Mouse (Mus musculus) heart, adult 2 months (tissue): ENCODE data around the gene Dxo. TPM values are rescaled to one million over a fixed set of nuclear protein-coding genes. Genes with fewer than 3 reads are reported as not detected.

Source experiments
- DNase-seq, 2 experiments: peaks; one replicate each; pipeline ENCODE4 v3.0.0; 2021
- H3K27ac ChIP-seq: fragments of 200-600 bp; 2 replicates; pipeline ENCODE4 v1.8.1; 2022
- H3K27me3 ChIP-seq: fragments of 200-500 bp; 2 replicates; pipeline ENCODE4 v1.6.1; 2012; ENCODE audit warnings: mild to moderate bottlenecking, low read length, inconsistent platforms, mixed read lengths; ENCODE audit not compliant: control insufficient read depth, insufficient read depth
- H3K36me3 ChIP-seq: fragments of 200-500 bp; 2 replicates; pipeline ENCODE4 v1.6.1; 2012; ENCODE audit warnings: low read length, inconsistent platforms; ENCODE audit not compliant: control insufficient read depth, insufficient read depth
- H3K4me1 ChIP-seq: fragments of 200-500 bp; 2 replicates; pipeline ENCODE4 v1.6.1; 2011; ENCODE audit warnings: low read length; ENCODE audit not compliant: control insufficient read depth, insufficient read depth
- H3K4me3 ChIP-seq: fragments of 200-600 bp; 2 replicates; pipeline ENCODE4 v1.8.1; 2022
- H3K79me2 ChIP-seq: fragments of 200-500 bp; replicated peaks from 2 replicates; pipeline ENCODE4 v1.6.1; 2012; ENCODE audit warnings: mild to moderate bottlenecking, inconsistent platforms, low read length, moderate library complexity, mixed read lengths; ENCODE audit not compliant: control insufficient read depth, insufficient read depth
- H3K9ac ChIP-seq: fragments of 200-500 bp; 2 replicates; pipeline ENCODE4 v1.6.1; 2012; ENCODE audit warnings: low read depth, mild to moderate bottlenecking, control low read depth, inconsistent platforms, low read length, mixed read lengths
- CTCF ChIP-seq: fragments of 200-600 bp; IDR thresholded peaks from 2 replicates; pipeline ENCODE4 v1.8.1; 2022; ENCODE audit warnings: antibody characterized with exemption, mild to moderate bottlenecking, moderate library complexity
- EP300 ChIP-seq: fragments of 200-500 bp; IDR thresholded peaks from 2 replicates; pipeline ENCODE4 v1.6.1; 2011; ENCODE audit warnings: low read depth, low read length, control low read depth; ENCODE audit not compliant: insufficient read depth
- POLR2A ChIP-seq: fragments of 200-500 bp; IDR thresholded peaks from 2 replicates; pipeline ENCODE4 v1.6.1; 2011; ENCODE audit warnings: mild to moderate bottlenecking, low read depth, low read length, control low read depth; ENCODE audit not compliant: insufficient read depth
- WGBS: fragments of 180-500 bp; shearing (Covaris S2); methylation state at CpG from one replicate; pipeline ENCODE4 v1.1.7; 2018; 5-methylcytosine and 5-hydroxymethylcytosine counted together
- intact Hi-C: fragments of 180-260 bp; cut with DNase I; formaldehyde crosslinking; loops from one replicate; pipeline ENCODE4 v1.15.1; 2025
- polyA plus RNA-seq: library from polyadenylated mRNA; depleted of rRNA; stranded (reverse); fragments of >200 nt; gene quantifications from 2 replicates; pipeline ENCODE4 v1.2.3, GENCODE M21; 2012
- total RNA-seq, 2 experiments: library from RNA; stranded (reverse); gene quantifications; 2 replicates each; pipeline ENCODE4 v1.2.3; 2021

Gene Dxo
- total and polyA plus RNA-seq, 3 experiments = 12.4 to 28.3 (median 14.2) TPM

GRCm38 (mm10) chr17:34861704-34862415, 25.0 kb downstream of the Dxo start:
- Histone ChIP-seq H3K36me3 (no peaks in the 10 kb centered on the region), H3K79me2 (no peaks in the 10 kb centered on the region), H3K4me3 (no peak overlapping the region), H3K27ac (no peak overlapping the region), H3K9ac (no peak overlapping the region), H3K4me1 (no peaks in the 10 kb centered on the region), H3K27me3 (no peaks in the 10 kb centered on the region)
- peak in 1 of 2 experiments; percentile 26 for DNase-seq
- intact Hi-C loops = no loop called here
- TF ChIP-seq POLR2A (no peak), CTCF (no peak), EP300 (no peak)
- 59% methylated on average over 13 of the region's 13 CpGs for WGBS

- no peaks in the 10 kb centered on the region for H3K4me1 ChIP-seq
- 49% methylated on average over 8 of the region's 8 CpGs for WGBS
- no peaks in the 10 kb centered on the region for H3K27me3 ChIP-seq
- no peak within 1 kb of the TSS for H3K9ac ChIP-seq
- H3K36me3 ChIP-seq = no peaks in the 10 kb centered on the region
- H3K79me2 ChIP-seq = no peaks in the 10 kb centered on the region
- no peak for DNase-seq
- no peak within 1 kb of the TSS for H3K27ac ChIP-seq
- intact Hi-C loops = no loop called here
- TF ChIP-seq EP300 (no peak), POLR2A (no peak), CTCF (no peak)
- no peak within 1 kb of the TSS for H3K4me3 ChIP-seq
Measured at GRCm38 (mm10) chr17:34862416-34863081, 25.7 kb downstream of the Dxo start, which contains the start of gene Cfb. Gene Cfb (minus strand): TSS chr17:34862518.

- H3K79me2 ChIP-seq = no peaks in the 10 kb centered on the region
- no peak overlapping the region for H3K27ac ChIP-seq
- intact Hi-C loops = no loop called here
- no peaks in the 10 kb centered on the region for H3K4me1 ChIP-seq
- H3K9ac ChIP-seq = no peak overlapping the region
- no peak for DNase-seq
- TF ChIP-seq POLR2A (no peak), EP300 (no peak), CTCF (no peak)
- H3K4me3 ChIP-seq = no peak overlapping the region
- 48% methylated on average over 7 of the region's 7 CpGs for WGBS
- no peaks in the 10 kb centered on the region for H3K36me3 ChIP-seq
- H3K27me3 ChIP-seq = no peaks in the 10 kb centered on the region
Measured at GRCm38 (mm10) chr17:34865981-34866380, 29.2 kb downstream of the Dxo start.

- DNase-seq = no peak
- intact Hi-C loops = no loop called here
- 87% methylated on average over 6 of the region's 6 CpGs for WGBS
- Histone ChIP-seq H3K27me3 (no peaks in the 10 kb centered on the region), H3K27ac (no peak overlapping the region), H3K36me3 (no peaks in the 10 kb centered on the region), H3K4me3 (no peak overlapping the region), H3K79me2 (no peaks in the 10 kb centered on the region), H3K9ac (no peak overlapping the region), H3K4me1 (no peaks in the 10 kb centered on the region)
- TF ChIP-seq POLR2A (no peak), CTCF (no peak), EP300 (no peak)
Measured at GRCm38 (mm10) chr17:34874321-34874720, 37.5 kb downstream of the Dxo start.

- WGBS = 54% methylated on average over 11 of the region's 11 CpGs
- Histone ChIP-seq H3K79me2 (no peaks in the 10 kb centered on the region), H3K4me1 (no peaks in the 10 kb centered on the region), H3K27me3 (no peaks in the 10 kb centered on the region), H3K4me3 (no peak within 1 kb of the TSS), H3K36me3 (no peaks in the 10 kb centered on the region), H3K9ac (no peak within 1 kb of the TSS; the same call in 1 of the 2 replicates), H3K27ac (no peak within 1 kb of the TSS)
- intact Hi-C loops = no loop called here
- TF ChIP-seq POLR2A (no peak), CTCF (no peak)
- no peak for DNase-seq
Measured at GRCm38 (mm10) chr17:34879336-34879879, 42.6 kb downstream of the Dxo start, which contains the start of gene Zbtb12. Gene Zbtb12 (plus strand): TSS chr17:34879483.

- H3K79me2 ChIP-seq = no peaks in the 10 kb centered on the region
- no peaks in the 10 kb centered on the region for H3K4me1 ChIP-seq
- no peaks in the 10 kb centered on the region for H3K27me3 ChIP-seq
- no peak for DNase-seq
- TF ChIP-seq CTCF = no peak
- intact Hi-C loops = no loop called here
- H3K4me3 ChIP-seq = no peak overlapping the region
- H3K9ac ChIP-seq = no peak overlapping the region
- H3K36me3 ChIP-seq = no peaks in the 10 kb centered on the region
- no peak overlapping the region for H3K27ac ChIP-seq
Measured at GRCm38 (mm10) chr17:34881166-34881565, 44.3 kb downstream of the Dxo start.
